Mouse (Mus musculus): ENCODE results near the gene Dip2b.

Dip2b gene

DNA sequence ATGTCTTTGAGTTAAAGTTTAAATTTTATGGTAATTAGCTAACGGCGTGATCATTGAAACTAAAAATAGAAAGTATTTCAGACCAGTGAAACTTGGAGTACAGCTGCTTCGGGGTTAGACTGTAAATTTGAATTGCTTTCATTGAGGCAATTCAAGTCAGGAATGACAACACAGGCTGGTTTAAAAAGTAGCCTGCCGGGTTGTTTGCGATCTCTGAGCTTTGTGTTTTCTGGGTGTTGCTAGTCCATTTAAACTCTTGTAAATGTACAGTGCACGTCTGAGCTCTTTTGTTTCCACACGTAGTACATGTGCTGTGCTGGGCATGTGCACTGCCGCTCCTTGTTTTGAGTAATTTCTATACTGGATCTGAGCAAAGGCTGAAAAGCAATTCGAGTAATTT is 28.2 kb downstream of the Dip2b start:
- TF ChIP-seq GATA4 (IDR thresholded peaks at IDR 0.05; ENCODE audit: insufficient replicate concordance, low read length) = no peak

DNA sequence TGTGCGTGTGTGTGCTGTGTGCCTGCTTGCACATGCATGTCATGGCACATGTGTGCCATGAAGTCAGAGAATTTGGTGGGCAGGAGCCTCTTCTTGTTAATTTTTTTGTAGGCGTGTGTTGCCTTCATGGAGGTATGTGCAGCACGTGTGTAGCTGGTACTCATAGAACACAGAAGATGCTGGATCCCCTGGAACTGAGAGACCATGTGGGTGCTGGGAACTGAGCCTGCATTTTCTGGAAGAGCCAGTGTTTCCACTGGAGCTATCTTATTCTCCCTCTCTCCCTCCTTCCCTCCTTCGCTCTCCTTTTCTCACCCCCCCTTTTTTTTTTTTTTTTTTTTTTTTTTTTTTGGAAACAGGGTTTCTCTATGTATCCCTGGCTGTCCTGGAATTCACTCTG is 30.6 kb downstream of the Dip2b start:
- no peak for TF ChIP-seq GATA4 (IDR thresholded peaks at IDR 0.05; ENCODE audit: insufficient replicate concordance, low read length)

DNA sequence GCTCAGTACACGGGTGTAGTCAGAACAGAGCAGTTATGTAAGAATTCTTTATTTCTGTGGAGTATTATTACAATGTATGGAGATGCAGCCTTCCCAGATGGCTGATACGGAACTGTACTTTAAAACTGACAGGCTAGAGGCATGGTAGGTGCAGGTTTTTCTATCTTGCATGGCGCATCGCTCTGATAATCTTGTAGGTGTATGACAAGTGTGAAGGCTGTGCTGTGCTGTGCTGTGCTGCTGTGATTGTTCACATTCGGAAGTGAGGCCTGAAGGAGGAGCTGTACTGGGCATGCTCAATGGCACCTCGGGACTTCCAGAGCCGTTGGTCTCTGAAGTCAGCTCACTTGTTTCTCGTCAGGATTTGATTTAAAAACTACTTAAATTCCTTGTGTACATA is 31.6 kb downstream of the Dip2b start:
- no peak for TF ChIP-seq GATA4 (IDR thresholded peaks at IDR 0.05; ENCODE audit: insufficient replicate concordance, low read length)

DNA sequence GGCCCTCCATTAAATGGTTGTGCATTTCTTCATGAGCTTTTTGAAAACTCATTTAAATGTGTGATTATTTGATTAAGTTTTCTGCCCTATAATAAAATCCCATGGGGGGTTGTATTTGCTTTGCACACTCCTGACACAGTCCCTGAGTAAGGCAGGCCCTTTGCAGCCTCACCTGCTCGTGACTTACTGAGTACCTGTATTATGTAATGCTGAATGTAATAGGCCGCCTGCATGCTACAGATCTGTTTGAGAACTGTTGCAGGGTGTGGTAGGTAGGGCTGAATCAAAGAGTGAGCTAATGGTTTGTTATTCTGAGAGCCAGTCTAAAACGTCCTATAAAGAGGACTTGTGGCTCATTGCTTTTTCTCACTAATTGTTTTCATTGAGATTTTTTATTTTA is 33.4 kb downstream of the Dip2b start:
- no peak for TF ChIP-seq GATA4 (IDR thresholded peaks at IDR 0.05; ENCODE audit: insufficient replicate concordance, low read length)

- TF ChIP-seq GATA4 (IDR thresholded peaks at IDR 0.05; ENCODE audit: insufficient replicate concordance, low read length) = no peak
These were observed 35.4 kb downstream of the Dip2b start for GRCm38 (mm10) chr15:100073696-100074453.

DNA sequence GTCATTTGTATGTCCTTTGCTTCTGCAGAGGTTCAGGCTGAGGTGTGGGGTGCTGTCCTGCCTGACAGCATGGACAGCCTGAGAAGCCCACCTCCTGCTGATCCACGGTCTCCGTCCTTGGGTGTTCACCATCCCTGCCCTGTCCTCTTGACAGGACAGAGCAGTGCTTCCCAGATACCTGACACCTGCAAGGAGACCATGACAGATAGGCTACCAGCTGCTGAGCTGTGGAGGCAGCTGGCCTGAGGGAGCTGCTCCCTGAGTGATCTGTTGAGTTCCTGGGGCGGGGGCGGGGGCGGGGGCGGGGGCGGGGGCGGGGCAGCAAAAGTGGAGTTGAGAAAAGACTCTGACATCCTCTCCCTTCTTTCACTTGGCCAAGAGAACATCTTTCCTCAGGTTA is 36.3 kb downstream of the Dip2b start:
- TF ChIP-seq GATA4 (IDR thresholded peaks at IDR 0.05; ENCODE audit: insufficient replicate concordance, low read length) = no peak

DNA sequence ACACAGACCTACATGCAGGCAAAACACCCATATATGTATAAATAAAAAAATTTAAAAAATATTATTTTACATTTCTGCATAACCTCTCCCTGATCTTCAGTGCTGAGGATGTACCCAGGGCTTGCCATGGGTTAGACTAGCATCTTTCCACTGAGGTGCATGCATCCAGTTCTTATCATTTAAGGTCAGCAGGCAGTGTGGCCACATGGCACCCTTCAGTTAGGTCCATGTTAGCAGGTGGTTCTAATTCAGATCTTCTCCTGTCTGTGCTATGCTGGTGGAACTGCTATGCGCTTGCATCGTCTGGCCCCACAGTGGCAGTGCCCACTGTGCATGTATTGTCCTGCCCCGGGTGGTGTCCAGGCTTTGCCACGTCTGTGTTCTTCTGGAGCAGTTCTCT is 37.9 kb downstream of the Dip2b start:
- no peak for TF ChIP-seq GATA4 (IDR thresholded peaks at IDR 0.05; ENCODE audit: insufficient replicate concordance, low read length)

GRCm38 (mm10) chr15:100080833-100081477 is 42.5 kb downstream of the Dip2b start:
- no peak for TF ChIP-seq GATA4 (IDR thresholded peaks at IDR 0.05; ENCODE audit: insufficient replicate concordance, low read length)

DNA sequence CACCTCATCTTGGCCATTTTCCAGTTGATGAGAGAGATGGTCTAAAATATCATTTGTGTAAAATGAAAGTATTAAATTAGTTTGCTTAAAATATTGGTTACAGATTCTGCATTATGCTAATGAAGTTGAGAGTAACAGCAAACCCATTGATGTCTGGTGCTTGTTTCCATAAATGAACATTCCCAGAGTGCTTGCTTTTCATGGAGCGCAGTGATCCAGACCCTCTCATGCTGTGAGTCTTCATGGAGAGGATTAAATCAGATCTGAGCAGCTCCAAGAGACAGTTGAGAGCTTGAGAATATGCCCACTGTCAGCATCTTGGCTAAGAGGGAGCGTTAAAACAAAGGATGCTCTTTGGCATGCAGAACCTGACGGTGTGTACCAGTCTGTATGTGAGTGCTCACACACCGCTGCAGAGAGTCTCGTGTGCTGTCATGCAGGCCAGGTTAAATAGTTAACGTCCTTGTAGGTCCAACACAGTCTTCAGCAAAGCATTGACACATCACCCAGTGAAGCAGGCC is 43.1 kb downstream of the Dip2b start:
- no peak for TF ChIP-seq GATA4 (IDR thresholded peaks at IDR 0.05; ENCODE audit: insufficient replicate concordance, low read length)

DNA sequence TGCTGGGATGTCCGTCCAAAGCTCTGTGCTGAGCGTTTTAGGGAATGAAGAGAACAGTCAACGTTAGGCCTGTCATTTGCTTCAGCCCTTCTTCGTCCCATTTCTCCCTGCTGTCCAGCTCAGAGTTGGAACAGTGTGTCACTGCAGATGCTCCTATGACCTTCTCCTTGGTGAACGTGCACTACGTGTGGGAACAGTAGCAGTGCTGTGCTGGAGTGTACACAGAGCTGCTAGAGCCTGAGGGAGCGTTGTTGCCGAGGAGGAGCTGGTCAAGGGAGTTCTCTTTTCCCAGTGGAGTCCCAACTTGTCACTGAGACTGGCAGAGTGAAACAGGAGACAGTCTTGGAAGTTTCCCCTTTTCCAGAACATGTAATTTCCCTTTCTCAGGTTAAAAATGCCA is 43.6 kb downstream of the Dip2b start:
- TF ChIP-seq GATA4 (IDR thresholded peaks at IDR 0.05; ENCODE audit: insufficient replicate concordance, low read length) = no peak

- TF ChIP-seq GATA4 (IDR thresholded peaks at IDR 0.05; ENCODE audit: insufficient replicate concordance, low read length) = no peak
These were observed 44.3 kb downstream of the Dip2b start for GRCm38 (mm10) chr15:100082733-100083132.

DNA sequence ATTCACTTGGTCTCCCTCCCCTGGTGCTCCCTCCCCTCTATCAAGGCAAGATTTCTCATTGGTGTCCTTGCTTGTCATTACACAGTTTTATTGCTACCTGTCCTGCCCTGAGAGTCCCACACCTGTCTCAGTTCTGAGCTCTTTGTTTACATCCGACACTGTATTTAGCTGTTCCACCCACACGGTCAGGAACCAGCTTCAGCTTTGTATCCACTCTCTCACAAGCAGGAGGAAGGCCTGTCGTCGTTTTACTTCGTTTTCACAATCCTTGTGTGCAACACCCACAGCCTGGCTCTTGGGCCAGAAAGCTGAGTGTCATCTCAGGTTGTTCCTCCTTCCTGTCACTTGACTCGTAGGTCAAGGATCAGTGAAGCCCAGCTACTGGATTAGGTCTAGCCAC is 45.4 kb downstream of the Dip2b start:
- no peak for TF ChIP-seq GATA4 (IDR thresholded peaks at IDR 0.05; ENCODE audit: insufficient replicate concordance, low read length)

GRCm38 (mm10) chr15:100084882-100085281 is 46.4 kb downstream of the Dip2b start:
- no peak for TF ChIP-seq GATA4 (IDR thresholded peaks at IDR 0.05; ENCODE audit: insufficient replicate concordance, low read length)

DNA sequence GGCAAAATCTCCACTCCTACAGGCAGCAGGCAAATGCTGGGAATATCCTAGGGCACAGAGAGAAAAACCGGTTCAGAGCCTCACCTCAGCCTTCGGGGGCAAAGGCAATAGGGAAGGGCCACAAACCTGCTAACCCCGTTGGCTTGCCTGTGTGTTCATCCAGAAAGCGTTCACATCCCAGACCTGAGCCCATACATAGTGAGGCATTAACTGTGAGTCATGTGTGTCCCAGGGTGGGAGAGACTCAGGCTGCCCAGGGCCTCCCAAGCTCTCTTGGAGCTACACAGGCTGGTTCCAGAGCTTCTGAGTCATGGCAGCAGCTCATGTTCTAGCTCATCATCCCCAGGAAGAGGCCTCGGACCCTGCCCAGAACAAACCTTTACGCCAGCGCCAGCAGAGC is 49.6 kb downstream of the Dip2b start:
- TF ChIP-seq GATA4 (IDR thresholded peaks at IDR 0.05; ENCODE audit: insufficient replicate concordance, low read length) = no peak

DNA sequence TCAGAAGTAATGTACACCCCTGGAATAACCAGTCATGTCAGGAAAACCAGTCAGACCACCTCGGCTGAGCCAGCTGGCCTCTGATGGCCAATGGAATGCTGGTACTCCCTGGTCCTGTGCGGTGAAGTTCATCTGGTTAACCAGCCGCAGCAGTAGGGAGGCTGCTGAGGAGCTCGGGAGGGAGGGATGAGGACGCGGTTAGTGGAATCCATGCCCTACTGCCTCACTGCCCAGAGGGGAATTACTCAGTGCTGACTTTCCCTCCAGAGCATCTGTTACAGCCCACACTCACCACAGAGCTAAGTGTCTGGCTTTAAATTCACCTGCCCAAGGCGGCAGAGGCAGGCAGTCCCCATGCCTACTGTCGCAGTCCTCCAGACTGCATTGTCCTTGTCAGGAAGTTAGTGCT is 51.2 kb downstream of the Dip2b start:
- no peak for TF ChIP-seq GATA4 (IDR thresholded peaks at IDR 0.05; ENCODE audit: insufficient replicate concordance, low read length)

DNA sequence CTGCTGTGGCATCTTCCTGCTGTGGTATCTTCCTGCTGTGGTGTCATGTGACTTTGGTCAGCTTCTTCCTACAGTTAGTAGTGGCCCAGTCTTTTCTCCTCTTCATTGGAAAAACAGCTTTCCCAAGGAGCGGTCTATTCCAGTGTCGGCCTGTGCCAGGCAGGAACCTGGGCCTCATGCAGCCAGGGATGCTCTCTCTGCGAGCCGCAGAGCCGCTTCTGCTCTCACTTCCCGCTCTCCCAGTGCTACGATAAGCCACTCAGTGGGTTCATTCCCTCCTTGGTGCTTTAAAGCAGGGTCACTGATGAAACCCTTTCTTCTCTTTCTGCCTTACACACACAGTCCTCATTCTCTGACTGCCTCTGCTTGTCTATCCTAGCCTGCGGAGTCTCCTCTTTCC is 53.4 kb downstream of the Dip2b start:
- TF ChIP-seq GATA4 (IDR thresholded peaks at IDR 0.05; ENCODE audit: insufficient replicate concordance, low read length) = no peak

- no peak for TF ChIP-seq GATA4 (IDR thresholded peaks at IDR 0.05; ENCODE audit: insufficient replicate concordance, low read length)
These were observed 53.8 kb downstream of the Dip2b start for GRCm38 (mm10) chr15:100092258-100092657.
